Mouse (Mus musculus): ENCODE results near the gene Nps. TPM values are rescaled to one million over a fixed set of nuclear protein-coding genes. Genes with fewer than 3 reads are reported as not detected.

Nps gene
- polyA plus RNA-seq, 1 experiment = not detected

- no peaks in the 10 kb centered on the region for H3K4me1 ChIP-seq (ENCODE audit: control insufficient read depth, insufficient read depth, insufficient read length, low read length)
- WGBS = 85% methylated on average over 2 of the region's 2 CpGs
- no peaks in the 10 kb centered on the region for H3K27me3 ChIP-seq (ENCODE audit: control insufficient read depth, insufficient read depth, low read length)
- H3K36me3 ChIP-seq (ENCODE audit: control insufficient read depth, insufficient read depth, low read length) = no peaks in the 10 kb centered on the region
- no peak overlapping the region for H3K27ac ChIP-seq (ENCODE audit: insufficient read depth, low read depth, low read length)
- no peak for TF ChIP-seq CTCF (IDR thresholded peaks at IDR 0.05; ENCODE audit: extremely low read depth, insufficient read length, insufficient replicate concordance, low read depth, low read length)
- no peak for TF ChIP-seq POLR2A (IDR thresholded peaks at IDR 0.05; ENCODE audit: low read depth, low read length)
- no peak overlapping the region for H3K4me3 ChIP-seq (ENCODE audit: low read depth, low read length)
Observed at GRCm38 (mm10) chr7:135254423-135254822, 4.1 kb upstream of the Nps start.

DNA sequence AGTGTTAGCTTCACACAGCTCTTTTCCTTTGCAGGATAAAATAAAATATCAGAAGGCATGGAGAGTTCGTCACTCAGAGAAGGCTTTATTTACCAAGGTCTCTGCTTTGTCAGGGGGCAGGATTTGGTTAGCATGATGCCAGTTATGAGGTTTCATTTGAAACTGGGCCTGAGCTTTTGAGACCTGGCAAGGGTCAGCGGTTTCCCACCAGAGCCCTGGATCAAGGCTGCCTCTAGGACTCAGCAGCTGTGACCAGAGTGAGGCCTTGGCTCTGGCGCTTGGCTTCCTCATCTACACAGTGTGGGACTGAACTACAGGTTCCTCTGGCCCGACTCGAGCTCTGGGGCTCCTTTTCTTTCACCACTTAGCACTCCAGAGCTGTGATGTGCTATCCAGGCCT, 12.5 kb downstream of the Nps start:
- Histone ChIP-seq H3K27ac (ENCODE audit: insufficient read depth, low read depth, low read length) (no peak overlapping the region), H3K4me1 (ENCODE audit: control insufficient read depth, insufficient read depth, insufficient read length, low read length) (no peaks in the 10 kb centered on the region), H3K36me3 (ENCODE audit: control insufficient read depth, insufficient read depth, low read length) (no peaks in the 10 kb centered on the region), H3K27me3 (ENCODE audit: control insufficient read depth, insufficient read depth, low read length) (no peaks in the 10 kb centered on the region), H3K4me3 (ENCODE audit: low read depth, low read length) (no peak overlapping the region)
- TF ChIP-seq CTCF (IDR thresholded peaks at IDR 0.05; ENCODE audit: extremely low read depth, insufficient read length, insufficient replicate concordance, low read depth, low read length) (no peak), POLR2A (IDR thresholded peaks at IDR 0.05; ENCODE audit: low read depth, low read length) (no peak)
- WGBS = 74% methylated on average over 5 of the region's 5 CpGs

DNA sequence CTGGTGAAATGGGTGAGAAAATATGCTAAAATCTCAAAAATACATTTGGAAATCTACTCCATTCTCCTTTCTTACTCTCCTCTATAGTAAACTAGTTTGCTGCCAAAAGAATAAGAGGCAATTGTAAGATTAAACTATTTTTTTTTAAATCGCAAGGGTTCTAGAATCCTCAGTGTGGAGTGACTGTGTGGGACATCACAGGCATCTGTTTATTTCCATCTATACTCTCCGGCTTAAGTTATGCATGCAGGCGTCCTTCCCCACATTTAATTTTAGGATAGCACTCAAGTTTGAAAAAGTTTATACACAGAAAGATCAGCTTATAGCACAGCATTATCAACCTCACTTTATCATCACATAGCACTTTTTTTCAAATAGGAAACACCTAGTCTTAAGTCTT, 24.7 kb downstream of the Nps start:
- Histone ChIP-seq H3K36me3 (ENCODE audit: control insufficient read depth, insufficient read depth, low read length) (no peaks in the 10 kb centered on the region), H3K4me3 (ENCODE audit: low read depth, low read length) (no peak overlapping the region), H3K27me3 (ENCODE audit: control insufficient read depth, insufficient read depth, low read length) (no peaks in the 10 kb centered on the region), H3K4me1 (ENCODE audit: control insufficient read depth, insufficient read depth, insufficient read length, low read length) (no peaks in the 10 kb centered on the region), H3K27ac (ENCODE audit: insufficient read depth, low read depth, low read length) (no peak overlapping the region)
- WGBS = 84% methylated on average over 3 of the region's 3 CpGs
- TF ChIP-seq CTCF (IDR thresholded peaks at IDR 0.05; ENCODE audit: extremely low read depth, insufficient read length, insufficient replicate concordance, low read depth, low read length) (no peak), POLR2A (IDR thresholded peaks at IDR 0.05; ENCODE audit: low read depth, low read length) (no peak)

DNA sequence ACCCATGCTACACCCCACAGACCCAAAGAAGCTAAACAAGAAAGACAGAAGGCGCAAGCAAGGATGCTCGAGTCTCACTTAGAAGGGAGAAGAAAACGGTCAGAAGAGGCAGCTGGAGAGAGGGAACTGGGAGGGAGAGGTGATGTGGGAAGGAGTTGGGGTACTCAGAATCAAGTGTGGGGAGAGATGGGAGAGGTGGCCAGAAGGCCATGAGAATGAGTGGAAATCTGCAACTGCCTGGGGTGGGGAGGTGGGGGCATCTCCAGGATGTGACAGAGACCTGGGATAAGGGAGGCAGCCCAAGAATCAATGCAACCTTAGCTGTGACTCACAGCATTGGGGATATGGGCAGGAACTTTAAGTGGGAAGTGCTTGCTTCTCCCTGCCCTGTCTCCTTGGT, 31.5 kb downstream of the Nps start:
- 82% methylated on average over 3 of the region's 3 CpGs for WGBS

DNA sequence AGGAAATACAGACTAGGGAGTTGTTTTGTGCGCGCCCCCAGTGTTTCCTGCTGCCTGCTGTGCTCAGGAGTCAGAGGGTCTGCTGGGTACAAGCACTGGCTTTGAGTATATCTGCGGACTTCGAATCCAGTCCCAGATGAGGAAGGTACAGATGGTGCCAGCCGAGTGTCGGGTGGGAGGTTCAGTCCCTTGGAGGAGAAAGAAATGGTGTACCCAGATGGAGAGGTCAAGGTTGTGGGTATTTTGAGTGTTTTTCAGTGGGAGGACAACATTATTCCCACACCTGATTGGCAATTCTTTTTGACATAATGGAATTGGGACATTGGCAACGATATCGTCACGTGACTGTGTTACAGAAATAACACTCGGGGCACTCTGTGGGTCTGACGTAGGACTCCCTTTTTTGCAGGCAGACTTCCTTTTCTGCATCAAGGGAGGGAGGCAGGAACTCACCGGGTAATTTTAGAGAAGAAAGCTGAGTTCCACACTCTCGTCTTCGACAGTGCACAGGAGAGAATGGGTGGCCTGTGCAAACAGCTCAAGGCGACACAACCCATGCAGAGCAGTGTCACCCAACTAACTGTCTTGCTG, 33.2 kb downstream of the Nps start:
- no peak overlapping the region for H3K27ac ChIP-seq (ENCODE audit: insufficient read depth, low read depth, low read length)
- H3K36me3 ChIP-seq (ENCODE audit: control insufficient read depth, insufficient read depth, low read length) = no peaks in the 10 kb centered on the region

More for the DNA sequence above, 31.5 kb downstream of the Nps start:
- Histone ChIP-seq H3K36me3 (ENCODE audit: control insufficient read depth, insufficient read depth, low read length) (no peaks in the 10 kb centered on the region), H3K27ac (ENCODE audit: insufficient read depth, low read depth, low read length) (no peak overlapping the region), H3K4me1 (ENCODE audit: control insufficient read depth, insufficient read depth, insufficient read length, low read length) (no peaks in the 10 kb centered on the region), H3K4me3 (ENCODE audit: low read depth, low read length) (no peak overlapping the region), H3K27me3 (ENCODE audit: control insufficient read depth, insufficient read depth, low read length) (no peaks in the 10 kb centered on the region)
- TF ChIP-seq CTCF (IDR thresholded peaks at IDR 0.05; ENCODE audit: extremely low read depth, insufficient read length, insufficient replicate concordance, low read depth, low read length) (no peak), POLR2A (IDR thresholded peaks at IDR 0.05; ENCODE audit: low read depth, low read length) (no peak)

DNA sequence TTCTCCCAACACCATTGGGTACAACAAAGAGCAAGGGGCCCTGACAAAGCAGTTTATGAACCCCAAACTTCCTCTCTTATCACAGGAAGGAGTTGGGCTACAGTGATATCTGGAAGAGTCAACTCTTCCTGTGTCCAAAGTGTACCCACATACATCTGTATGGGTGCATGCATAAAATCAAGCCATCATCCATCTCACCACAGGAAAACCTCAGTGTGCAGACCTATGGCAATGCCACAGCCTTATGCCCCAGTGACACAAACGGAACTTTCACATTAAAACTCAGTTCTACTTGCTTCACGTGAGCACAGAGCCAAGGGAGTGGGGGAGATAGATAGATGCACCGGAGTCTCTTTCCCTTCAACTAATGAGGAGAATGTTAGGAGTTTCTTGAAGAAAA, 36.0 kb downstream of the Nps start:
- no peak overlapping the region for H3K4me3 ChIP-seq (ENCODE audit: low read depth, low read length)
- TF ChIP-seq POLR2A (IDR thresholded peaks at IDR 0.05; ENCODE audit: low read depth, low read length) (no peak), CTCF (IDR thresholded peaks at IDR 0.05; ENCODE audit: extremely low read depth, insufficient read length, insufficient replicate concordance, low read depth, low read length) (no peak)
- 78% methylated on average over 3 of the region's 3 CpGs for WGBS
- H3K36me3 ChIP-seq (ENCODE audit: control insufficient read depth, insufficient read depth, low read length) = no peaks in the 10 kb centered on the region
- H3K27me3 ChIP-seq (ENCODE audit: control insufficient read depth, insufficient read depth, low read length) = no peaks in the 10 kb centered on the region
- H3K27ac ChIP-seq (ENCODE audit: insufficient read depth, low read depth, low read length) = no peak overlapping the region
- H3K4me1 ChIP-seq (ENCODE audit: control insufficient read depth, insufficient read depth, insufficient read length, low read length) = no peaks in the 10 kb centered on the region

More for the DNA sequence above, 33.2 kb downstream of the Nps start:
- H3K4me3 ChIP-seq (ENCODE audit: low read depth, low read length) = no peak overlapping the region
- no peaks in the 10 kb centered on the region for H3K4me1 ChIP-seq (ENCODE audit: control insufficient read depth, insufficient read depth, insufficient read length, low read length)
- no peak for TF ChIP-seq POLR2A (IDR thresholded peaks at IDR 0.05; ENCODE audit: low read depth, low read length)
- no peak for TF ChIP-seq CTCF (IDR thresholded peaks at IDR 0.05; ENCODE audit: extremely low read depth, insufficient read length, insufficient replicate concordance, low read depth, low read length)
- 77% methylated on average over 15 of the region's 15 CpGs for WGBS
- no peaks in the 10 kb centered on the region for H3K27me3 ChIP-seq (ENCODE audit: control insufficient read depth, insufficient read depth, low read length)

GRCm38 (mm10) chr7:135304496-135304895, 46.0 kb downstream of the Nps start:
- 87% methylated on average over 2 of the region's 2 CpGs for WGBS
- Histone ChIP-seq H3K4me3 (ENCODE audit: low read depth, low read length) (no peak overlapping the region), H3K27ac (ENCODE audit: insufficient read depth, low read depth, low read length) (no peak overlapping the region)

More at GRCm38 (mm10) chr7:135304496-135304895, 46.0 kb downstream of the Nps start:
- no peak for TF ChIP-seq CTCF (IDR thresholded peaks at IDR 0.05; ENCODE audit: extremely low read depth, insufficient read length, insufficient replicate concordance, low read depth, low read length)
- Histone ChIP-seq H3K4me1 (ENCODE audit: control insufficient read depth, insufficient read depth, insufficient read length, low read length) (no peaks in the 10 kb centered on the region), H3K36me3 (ENCODE audit: control insufficient read depth, insufficient read depth, low read length) (no peaks in the 10 kb centered on the region), H3K27me3 (ENCODE audit: control insufficient read depth, insufficient read depth, low read length) (no peaks in the 10 kb centered on the region)

Other genes with a start within 250 kb of the Nps start
- not detected in 2 replicates for gene Foxi2, start 151.6 kb downstream of the Nps start, polyA plus RNA-seq (2012; rRNA removed)

Data from small intestine, adult 2 months (tissue).